In genomic region chr15:79063160-79063740, GRCm38 (mm10) we compare ENCODE assay signal across 8 mouse cellular contexts. TPM values are rescaled to one million over a fixed set of nuclear protein-coding genes. Genes with fewer than 3 reads are reported as not detected.
A peak's percentile ranks its signal among the peaks of the same experiment; 100 is the strongest.
DNase-seq lines count a peak whose midpoint lies in the region; ATAC-seq and TF ChIP-seq lines count a peak whose summit lies in the region.

No protein-coding gene starts in this region.

- H3K4me1 ChIP-seq in lung, adult 2 months (ENCODE audit: control insufficient read depth, insufficient read depth, low read length) = peaks cover 2% of the 10 kb centered on the region; the same call in 1 of the 2 replicates
- peaks cover 22% of the 10 kb centered on the region; the same call in 1 of the 2 replicates for H3K4me1 ChIP-seq in embryonic facial prominence, embryonic 15.5 days
- H3K4me1 ChIP-seq in neural tube, embryonic 15.5 days = peaks cover 26% of the 10 kb centered on the region

- 6% methylated on average over 14 of the region's 14 CpGs for WGBS in lung, adult 2 months
- WGBS in embryonic facial prominence, embryonic 15.5 days = 8% methylated on average over 14 of the region's 14 CpGs
- 10% methylated on average over 14 of the region's 14 CpGs for WGBS in neural tube, embryonic 15.5 days

- no peaks in the 10 kb centered on the region for H3K9me3 ChIP-seq in embryonic facial prominence, embryonic 15.5 days (replicated peaks)
- no peaks in the 10 kb centered on the region for H3K9me3 ChIP-seq in neural tube, embryonic 15.5 days (replicated peaks)

- no peak overlapping the region for H3K27ac ChIP-seq in embryonic facial prominence, embryonic 15.5 days (replicated peaks)
- H3K27ac ChIP-seq in neural tube, embryonic 15.5 days (replicated peaks) = peak overlapping the region; percentile 79

- H3K4me2 ChIP-seq in embryonic facial prominence, embryonic 15.5 days (replicated peaks) = peak overlapping the region; percentile 50
- H3K4me2 ChIP-seq in neural tube, embryonic 15.5 days = peak overlapping the region; percentile 73

- TF ChIP-seq POLR2A in lung, adult 2 months (IDR thresholded peaks at IDR 0.05; ENCODE audit: borderline replicate concordance, extremely low read depth, low read depth, low read length) = no peak

- H3K4me3 ChIP-seq in lung, adult 2 months (replicated peaks; ENCODE audit: extremely low read depth, low read depth, low read length) = peak overlapping the region; percentile 36
- H3K4me3 ChIP-seq in embryonic facial prominence, embryonic 15.5 days (replicated peaks) = peak overlapping the region; percentile 95
- H3K4me3 ChIP-seq in neural tube, embryonic 15.5 days (replicated peaks) = peak overlapping the region; percentile 93

- no peak for DNase-seq in lung, adult 2 months
- no peak for DNase-seq in lung, postnatal 14 days
- peak; percentile 30 to 50 for DNase-seq in kidney, postnatal 36 days
- DNase-seq in ovary, postnatal 36 days (ENCODE audit: low spot score) = no peak
- DNase-seq in cerebellum, postnatal 4 days (ENCODE audit: low spot score in 2 of 2) = no peak

- no peaks in the 10 kb centered on the region for H3K27me3 ChIP-seq in embryonic facial prominence, embryonic 15.5 days
- 0 out of 2 replicates have a peak, but pooled peaks cover 3% of the 10 kb centered on the region for H3K27me3 ChIP-seq in neural tube, embryonic 15.5 days (replicated peaks)

- no peak overlapping the region for H3K9ac ChIP-seq in embryonic facial prominence, embryonic 15.5 days
- H3K9ac ChIP-seq in neural tube, embryonic 15.5 days (replicated peaks) = peak overlapping the region; percentile 41

- no peak for TF ChIP-seq CTCF in lung, adult 2 months (IDR thresholded peaks at IDR 0.05; ENCODE audit: insufficient read depth, low read length)

- peaks cover 28% of the 10 kb centered on the region for H3K36me3 ChIP-seq in embryonic facial prominence, embryonic 15.5 days
- H3K36me3 ChIP-seq in neural tube, embryonic 15.5 days = peaks cover 25% of the 10 kb centered on the region

- ATAC-seq in embryonic facial prominence, embryonic 15.5 days (ENCODE audit: insufficient number of reproducible peaks, low FRiP score, low TSS enrichment, low read depth) = no peak
- ATAC-seq in neural tube, embryonic 15.5 days (ENCODE audit: low FRiP score) = no peak
- ATAC-seq in megakaryocyte-erythroid progenitor cell, adult 5-6 weeks (replicated peaks; ENCODE audit: low FRiP score, low TSS enrichment, poor library complexity, severe bottlenecking) = no peak

RNA-seq across cellular contexts. Expression of gene Ankrd54, which starts 0.6 kb away (rescaled TPM):
- polyA plus RNA-seq in lung, adult 2 months (2012; rRNA removed) = 60.7 and 67.3 TPM in 2 replicates
- 58.7 and 71.7 TPM in 2 replicates for polyA plus RNA-seq in embryonic facial prominence, embryonic 15.5 days (2015; fragmentation: Nextera tagmentation; extraction: Ambion mirVana)
- polyA plus RNA-seq in neural tube, embryonic 15.5 days (2015; fragmentation: Nextera tagmentation; extraction: Ambion mirVana) = 52.4 and 52.8 TPM in 2 replicates
- 24.4 and 44.2 TPM in 2 replicates for total RNA-seq in megakaryocyte-erythroid progenitor cell, adult 5-6 weeks (2014; fragmentation: Nextera tagmentation)
- 15.0 and 15.2 TPM in 2 replicates for total RNA-seq in megakaryocyte-erythroid progenitor cell, adult 5-6 weeks (2017)

RNA-seq across cellular contexts. Expression of gene Eif3l, which starts 11.7 kb away (rescaled TPM):
- 81.2 and 105 TPM in 2 replicates for polyA plus RNA-seq in lung, adult 2 months (2012; rRNA removed)
- 197 and 205 TPM in 2 replicates for polyA plus RNA-seq in embryonic facial prominence, embryonic 15.5 days (2015; fragmentation: Nextera tagmentation; extraction: Ambion mirVana)
- polyA plus RNA-seq in neural tube, embryonic 15.5 days (2015; fragmentation: Nextera tagmentation; extraction: Ambion mirVana) = 164 and 193 TPM in 2 replicates
- total RNA-seq in megakaryocyte-erythroid progenitor cell, adult 5-6 weeks (2014; fragmentation: Nextera tagmentation) = 218 and 242 TPM in 2 replicates
- total RNA-seq in megakaryocyte-erythroid progenitor cell, adult 5-6 weeks (2017) = 216 and 264 TPM in 2 replicates

RNA-seq across cellular contexts. Expression of gene Galr3, which starts 21.6 kb away (rescaled TPM):
- 1.3 and 1.8 TPM in 2 replicates for polyA plus RNA-seq in lung, adult 2 months (2012; rRNA removed)
- 0.14 and 0.37 TPM in 2 replicates for polyA plus RNA-seq in embryonic facial prominence, embryonic 15.5 days (2015; fragmentation: Nextera tagmentation; extraction: Ambion mirVana)
- 0.14 and 0.17 TPM in 2 replicates for polyA plus RNA-seq in neural tube, embryonic 15.5 days (2015; fragmentation: Nextera tagmentation; extraction: Ambion mirVana)
- 0.40 TPM in 1 of 2 replicates, not detected in the other for total RNA-seq in megakaryocyte-erythroid progenitor cell, adult 5-6 weeks (2014; fragmentation: Nextera tagmentation)
- 0.56 TPM in 1 of 2 replicates, not detected in the other for total RNA-seq in megakaryocyte-erythroid progenitor cell, adult 5-6 weeks (2017)

RNA-seq across cellular contexts. Expression of gene H1f0, which starts 35.0 kb away (rescaled TPM):
- polyA plus RNA-seq in lung, adult 2 months (2012; rRNA removed) = 92.0 and 112 TPM in 2 replicates
- polyA plus RNA-seq in embryonic facial prominence, embryonic 15.5 days (2015; fragmentation: Nextera tagmentation; extraction: Ambion mirVana) = 553 and 582 TPM in 2 replicates
- polyA plus RNA-seq in neural tube, embryonic 15.5 days (2015; fragmentation: Nextera tagmentation; extraction: Ambion mirVana) = 169 and 222 TPM in 2 replicates
- 19.0 and 23.7 TPM in 2 replicates for total RNA-seq in megakaryocyte-erythroid progenitor cell, adult 5-6 weeks (2014; fragmentation: Nextera tagmentation)
- 27.0 and 47.0 TPM in 2 replicates for total RNA-seq in megakaryocyte-erythroid progenitor cell, adult 5-6 weeks (2017)

RNA-seq across cellular contexts. Expression of gene Micall1, which starts 45.4 kb away (rescaled TPM):
- 31.9 and 36.1 TPM in 2 replicates for polyA plus RNA-seq in lung, adult 2 months (2012; rRNA removed)
- polyA plus RNA-seq in embryonic facial prominence, embryonic 15.5 days (2015; fragmentation: Nextera tagmentation; extraction: Ambion mirVana) = 16.8 and 17.3 TPM in 2 replicates
- 11.6 and 12.2 TPM in 2 replicates for polyA plus RNA-seq in neural tube, embryonic 15.5 days (2015; fragmentation: Nextera tagmentation; extraction: Ambion mirVana)
- 1.5 and 6.4 TPM in 2 replicates for total RNA-seq in megakaryocyte-erythroid progenitor cell, adult 5-6 weeks (2014; fragmentation: Nextera tagmentation)
- 0.57 and 2.5 TPM in 2 replicates for total RNA-seq in megakaryocyte-erythroid progenitor cell, adult 5-6 weeks (2017)

Comparison
In these comparisons a context has a peak if more than half of its experiments do, and no peak if none do; other contexts are left out.
1. DNase-seq: peak in kidney, postnatal 36 days (2 of 2); none in lung, adult 2 months (single experiment), lung, postnatal 14 days (single experiment), ovary, postnatal 36 days (single experiment) and cerebellum, postnatal 4 days (0 of 2).
2. H3K4me3 ChIP-seq: peak in every context shown above with its lines; median percentile 95 in embryonic facial prominence, embryonic 15.5 days; 93 in neural tube, embryonic 15.5 days; 36 in lung, adult 2 months.